Mouse (Mus musculus) spleen, adult 2 months (tissue): ENCODE measurements around the gene Strn4. TPM values are rescaled to one million over a fixed set of nuclear protein-coding genes. Genes with fewer than 3 reads are reported as not detected.
A peak's percentile ranks its signal among the peaks of the same experiment; 100 is the strongest.

ENCODE experiments used
- DNase-seq, 2 experiments: peaks; one replicate each; pipeline versions ENCODE4 v3.0.0 to v3.0.0-alpha.2; 2012 to 2021; ENCODE audit warnings: low spot score in 2 of 2, low read depth in 1 of 2
- H3K27ac ChIP-seq: fragments of 200-500 bp; 2 replicates; pipeline ENCODE4 v1.5.1; 2012; ENCODE audit warnings: low read length, inconsistent platforms; ENCODE audit not compliant: insufficient read depth
- H3K27me3 ChIP-seq: fragments of 200-500 bp; 2 replicates; pipeline ENCODE4 v1.6.1; 2012; ENCODE audit warnings: mild to moderate bottlenecking, moderate library complexity, low read length, inconsistent platforms; ENCODE audit not compliant: control insufficient read depth, insufficient read depth
- H3K36me3 ChIP-seq: fragments of 200-500 bp; 2 replicates; pipeline ENCODE4 v1.6.1; 2012; ENCODE audit warnings: mild to moderate bottlenecking, low read length, inconsistent platforms; ENCODE audit not compliant: control insufficient read depth, insufficient read depth
- H3K4me1 ChIP-seq: fragments of 200-500 bp; 2 replicates; pipeline ENCODE4 v1.6.1; 2011; ENCODE audit warnings: inconsistent platforms; ENCODE audit not compliant: control insufficient read depth, insufficient read depth, insufficient read length
- H3K4me3 ChIP-seq: fragments of 200-500 bp; 2 replicates; pipeline ENCODE4 v1.5.1; 2011; ENCODE audit warnings: mild to moderate bottlenecking, inconsistent platforms; ENCODE audit not compliant: insufficient read depth, insufficient read length; ENCODE audit errors: extremely low read depth
- CTCF ChIP-seq: fragments of 200-500 bp; IDR thresholded peaks from 2 replicates; pipeline ENCODE4 v1.5.1; 2011; ENCODE audit warnings: mild to moderate bottlenecking, inconsistent platforms; ENCODE audit not compliant: insufficient read depth, insufficient read length, insufficient replicate concordance; ENCODE audit errors: extremely low read depth
- POLR2A ChIP-seq: fragments of 200-500 bp; IDR thresholded peaks from 2 replicates; pipeline ENCODE4 v1.6.1; 2011; ENCODE audit warnings: low read depth, low read length, inconsistent platforms
- WGBS: fragments of 180-500 bp; shearing (Covaris S2); methylation state at CpG from one replicate; pipeline ENCODE4 v1.1.7; 2018; 5-methylcytosine and 5-hydroxymethylcytosine counted together
- polyA plus RNA-seq: library from polyadenylated mRNA; depleted of rRNA; stranded (reverse); fragments of >200 nt; gene quantifications from 2 replicates; pipeline ENCODE4 v1.2.3, GENCODE M21; 2012

The Strn4 gene
- polyA plus RNA-seq, 1 experiment, result 121 TPM

DNA sequence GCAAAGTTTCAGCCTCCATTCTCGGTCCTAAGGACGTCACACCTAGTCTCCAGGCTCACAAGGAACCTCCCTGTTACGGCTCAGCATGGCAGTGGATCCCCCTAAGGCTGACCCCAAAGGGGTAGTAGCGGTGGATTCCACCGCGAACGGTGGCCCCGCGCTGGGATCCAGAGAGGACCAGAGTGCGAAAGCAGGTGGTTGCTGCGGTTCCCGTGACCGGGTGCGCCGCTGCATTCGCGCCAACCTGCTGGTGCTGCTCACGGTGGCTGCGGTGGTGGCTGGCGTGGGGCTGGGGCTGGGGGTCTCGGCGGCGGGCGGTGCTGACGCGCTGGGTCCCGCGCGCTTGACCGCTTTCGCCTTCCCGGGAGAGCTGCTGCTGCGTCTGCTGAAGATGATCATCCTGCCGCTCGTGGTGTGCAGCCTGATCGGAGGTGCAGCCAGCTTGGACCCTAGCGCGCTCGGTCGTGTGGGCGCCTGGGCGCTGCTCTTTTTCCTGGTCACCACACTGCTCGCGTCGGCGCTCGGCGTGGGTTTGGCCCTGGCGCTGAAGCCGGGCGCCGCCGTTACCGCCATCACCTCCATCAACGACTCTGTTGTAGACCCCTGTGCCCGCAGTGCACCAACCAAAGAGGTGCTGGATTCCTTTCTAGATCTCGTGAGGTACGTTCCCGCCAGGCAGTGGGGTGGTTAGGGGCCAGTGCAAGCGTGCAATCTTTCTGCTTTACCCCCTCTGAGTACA, 33.7 kb upstream of the Strn4 start:
- no peaks in the 10 kb centered on the region for H3K27me3 ChIP-seq
- peak overlapping the region; percentile 76 for H3K27ac ChIP-seq
- DNase-seq, result peak in 1 of 2 experiments; percentile 41
- WGBS, result 1% methylated on average over 60 of the region's 60 CpGs
- TF ChIP-seq CTCF (no peak), POLR2A (no peak)
- peak overlapping the region; percentile 84 for H3K4me3 ChIP-seq
- 0 out of 2 replicates have a peak, but pooled peaks cover 2% of the 10 kb centered on the region for H3K36me3 ChIP-seq
- H3K4me1 ChIP-seq, result peaks cover 10% of the 10 kb centered on the region; the same call in 1 of the 2 replicates

DNA sequence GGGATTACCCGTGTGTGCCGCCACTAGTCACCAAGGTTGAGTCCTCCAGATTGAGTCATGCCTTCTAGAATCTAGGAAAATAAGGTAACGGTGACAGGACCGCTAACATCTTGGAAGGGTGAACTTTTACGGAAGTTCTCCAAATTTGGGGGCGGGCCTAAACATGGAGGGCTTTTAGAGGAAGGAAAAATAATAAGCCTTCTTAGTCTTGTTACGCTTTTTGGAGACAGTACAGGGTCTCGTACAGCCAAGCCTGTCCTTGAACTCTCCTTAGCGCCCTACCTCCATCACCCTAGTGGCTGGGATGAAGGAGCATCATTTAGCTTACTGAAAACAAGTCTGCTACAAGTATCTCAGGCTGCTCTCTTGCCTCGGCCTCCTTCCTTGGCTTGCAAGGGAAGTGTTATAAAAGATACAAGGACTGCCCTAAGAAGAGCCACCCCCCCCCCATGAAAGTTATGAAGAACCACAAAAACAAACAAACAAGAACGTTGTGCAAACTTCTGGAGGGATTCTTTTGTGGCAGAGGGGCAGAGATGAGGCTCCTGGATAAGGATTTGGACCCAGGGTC, 33.0 kb upstream of the Strn4 start:
- WGBS, result 3% methylated on average over 11 of the region's 11 CpGs
- peak in 1 of 2 experiments; percentile 19 for DNase-seq
- Histone ChIP-seq H3K36me3 (0 out of 2 replicates have a peak, but pooled peaks cover 2% of the 10 kb centered on the region), H3K27me3 (no peaks in the 10 kb centered on the region), H3K27ac (peak overlapping the region; percentile 76), H3K4me3 (peak overlapping the region; percentile 84), H3K4me1 (peaks cover 10% of the 10 kb centered on the region; the same call in 1 of the 2 replicates)
- no peak for TF ChIP-seq POLR2A
- no peak for TF ChIP-seq CTCF

DNA sequence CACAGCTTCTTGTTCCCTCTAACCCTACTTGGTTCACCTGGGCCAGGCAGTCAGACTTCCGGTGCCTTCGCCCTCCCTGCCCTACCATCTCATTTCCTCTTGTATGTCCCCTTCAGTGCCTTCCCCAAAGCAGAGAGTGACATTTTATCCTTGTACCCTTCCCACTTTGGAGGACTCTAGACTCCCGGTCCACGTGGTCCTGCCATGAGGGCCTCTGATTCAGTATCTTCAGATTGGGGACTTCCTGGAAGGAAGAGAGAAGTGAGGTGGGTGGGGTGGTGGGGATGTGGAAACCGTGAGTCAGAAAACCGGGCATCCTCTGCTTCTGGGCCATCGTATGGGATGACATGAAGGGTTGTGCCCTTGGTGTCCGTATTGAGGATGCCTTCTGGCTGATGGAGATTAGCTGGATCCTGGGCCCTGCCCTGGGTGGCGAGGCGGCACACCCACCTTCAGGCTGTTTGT, 32.4 kb upstream of the Strn4 start:
- DNase-seq, result peak in 1 of 2 experiments; percentile 43
- no peak for TF ChIP-seq CTCF
- TF ChIP-seq POLR2A, result no peak
- Histone ChIP-seq H3K4me3 (peak overlapping the region; percentile 84), H3K27me3 (no peaks in the 10 kb centered on the region), H3K4me1 (peaks cover 10% of the 10 kb centered on the region; the same call in 1 of the 2 replicates), H3K27ac (peak overlapping the region; percentile 76), H3K36me3 (peaks cover 6% of the 10 kb centered on the region)
- 11% methylated on average over 10 of the region's 10 CpGs for WGBS

GRCm38 (mm10) chr7:16783758-16784415, 31.8 kb upstream of the Strn4 start:
- Histone ChIP-seq H3K36me3 (peaks cover 7% of the 10 kb centered on the region), H3K4me1 (peaks cover 10% of the 10 kb centered on the region; the same call in 1 of the 2 replicates), H3K27me3 (no peaks in the 10 kb centered on the region), H3K27ac (peak overlapping the region; percentile 76), H3K4me3 (peak overlapping the region; percentile 84)
- WGBS, result 36% methylated on average over 17 of the region's 17 CpGs
- no peak for DNase-seq
- no peak for TF ChIP-seq CTCF
- no peak for TF ChIP-seq POLR2A

DNA sequence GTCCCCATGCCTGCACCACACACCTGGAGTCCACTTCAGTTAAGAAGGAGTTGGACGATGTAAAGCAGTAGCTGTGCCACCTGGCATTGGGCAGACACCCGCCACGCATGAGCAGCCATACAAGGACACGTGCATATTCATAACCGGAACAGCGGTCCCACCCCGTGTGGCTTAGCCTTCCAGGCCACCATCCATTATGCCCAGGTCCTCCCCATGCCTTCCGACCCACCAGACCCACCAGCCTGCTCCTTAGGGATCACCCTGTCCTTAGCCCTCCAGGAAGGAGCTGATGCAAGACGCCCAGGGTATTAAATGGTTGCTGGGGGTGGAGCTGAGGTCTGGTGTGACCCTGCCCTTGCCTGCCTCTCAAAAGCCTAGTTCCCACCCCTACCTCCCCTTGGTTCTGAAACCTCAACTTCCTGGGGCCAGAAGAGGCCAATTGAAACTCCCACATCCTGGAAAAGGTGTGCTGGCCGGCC, 31.2 kb upstream of the Strn4 start:
- H3K27me3 ChIP-seq, result no peaks in the 10 kb centered on the region
- peaks cover 10% of the 10 kb centered on the region; the same call in 1 of the 2 replicates for H3K4me1 ChIP-seq
- 26% methylated on average over 10 of the region's 10 CpGs for WGBS
- H3K36me3 ChIP-seq, result peaks cover 9% of the 10 kb centered on the region
- H3K4me3 ChIP-seq, result peak overlapping the region; percentile 50
- peak in 1 of 2 experiments; percentile 58 for DNase-seq
- peak overlapping the region; percentile 76 for H3K27ac ChIP-seq
- TF ChIP-seq CTCF, result no peak
- no peak for TF ChIP-seq POLR2A

DNA sequence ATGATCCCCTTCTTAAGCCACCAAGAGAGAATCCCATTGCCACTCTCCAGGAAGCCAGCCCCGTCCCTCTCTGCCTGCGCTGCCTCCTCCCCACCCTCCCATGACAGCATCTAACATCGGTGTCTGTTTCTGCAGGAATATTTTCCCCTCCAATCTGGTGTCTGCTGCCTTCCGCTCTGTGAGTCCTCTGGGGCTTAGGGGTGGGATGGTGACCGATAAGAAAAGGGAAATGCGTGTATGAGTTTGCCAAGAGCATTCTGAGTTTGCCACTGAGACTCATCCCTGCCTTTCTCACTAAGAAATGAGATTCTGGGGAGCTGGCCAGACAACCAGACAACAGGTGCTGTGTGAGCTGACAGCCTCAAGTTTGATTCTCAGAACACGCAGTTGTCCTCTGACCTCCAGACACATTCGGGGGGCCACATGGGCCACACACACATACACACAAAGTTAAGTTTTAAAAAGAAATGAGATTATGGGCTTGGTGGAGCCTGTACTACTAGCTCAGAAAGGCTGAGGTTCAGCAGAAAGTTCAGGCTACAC, 30.1 kb upstream of the Strn4 start:
- TF ChIP-seq POLR2A, result no peak
- no peak for TF ChIP-seq CTCF
- no peak for DNase-seq
- Histone ChIP-seq H3K27me3 (no peaks in the 10 kb centered on the region), H3K4me3 (no peak overlapping the region), H3K27ac (no peak overlapping the region), H3K4me1 (peaks cover 10% of the 10 kb centered on the region; the same call in 1 of the 2 replicates), H3K36me3 (peaks cover 12% of the 10 kb centered on the region)
- 91% methylated on average over 8 of the region's 8 CpGs for WGBS
